ENCODE assay signal across 9 mouse cellular contexts in the genomic region with DNA sequence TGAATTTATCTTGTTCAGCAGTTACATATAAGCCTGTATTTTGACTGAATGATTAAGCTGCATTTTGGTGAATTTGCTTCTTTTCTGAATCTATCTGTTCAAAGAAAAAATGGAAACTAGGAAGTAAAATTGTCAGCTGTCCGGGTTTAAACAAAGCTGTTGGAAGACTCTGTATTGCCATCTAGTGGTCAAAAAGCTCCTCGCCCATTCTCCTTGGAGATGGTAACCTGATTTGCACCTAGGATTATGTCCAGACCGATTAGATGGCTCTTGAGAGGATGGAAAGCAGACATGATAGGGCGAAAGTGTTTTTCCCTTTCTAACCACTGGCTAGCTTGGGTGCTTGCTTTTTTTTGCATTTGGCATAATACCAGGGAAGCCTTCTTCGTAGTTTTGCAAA. TPM values are rescaled to one million over a fixed set of nuclear protein-coding genes. Genes with fewer than 3 reads are reported as not detected.
DNase-seq lines count a peak whose midpoint lies in the region; ATAC-seq and TF ChIP-seq lines count a peak whose summit lies in the region.
"Had no signal": no experiment of that assay in that cellular context is flagged by ENCODE, and none has a peak within 500 bp of the region (broad histone marks: within the 10 kb centered on the region; RNA-seq: fewer than 3 reads in every experiment).

No protein-coding gene starts in this region.

- H3K4me1 ChIP-seq in liver, adult 2 months (ENCODE audit: control insufficient read depth, insufficient read depth, low read length), result no peaks in the 10 kb centered on the region; the same call in 1 of the 2 replicates
- H3K4me1 ChIP-seq in liver, embryonic 12.5 days, result no peaks in the 10 kb centered on the region
- H3K4me1 ChIP-seq in midbrain, embryonic 15.5 days, result no peaks in the 10 kb centered on the region
- H3K4me1 ChIP-seq: embryonic facial prominence, embryonic 13.5 days had no signal

- H3K4me2 ChIP-seq in liver, embryonic 12.5 days, result no peak overlapping the region
- no peak overlapping the region for H3K4me2 ChIP-seq in midbrain, embryonic 15.5 days
- H3K4me2 ChIP-seq: embryonic facial prominence, embryonic 13.5 days had no signal

- H3K79me2 ChIP-seq in liver, adult 2 months (ENCODE audit: control insufficient read depth, insufficient read depth, low read length), result no peaks in the 10 kb centered on the region

- 21% methylated on average over 5 of the region's 5 CpGs for WGBS in liver, adult 2 months
- 25% methylated on average over 5 of the region's 5 CpGs for WGBS in liver, embryonic 12.5 days (ENCODE audit: insufficient replicate concordance)
- whole genome bisulfite sequencing in midbrain, embryonic 15.5 days, result 34% methylated on average over 5 of the region's 5 CpGs

- intact Hi-C loops in heart, postnatal 14 days (cut with DNase I), result loop anchor here (5.0 to 10.0 kb wide), 3 partner anchors 175 to 1547 kb away; a partner anchor contains a TSS
- intact Hi-C loops in left cerebral cortex, adult 2 months (cut with DNase I), result loop anchor here (10.0 kb wide), 2 partner anchors 157 to 187 kb away; no protein-coding TSS in a partner anchor

- TF ChIP-seq CTCF in liver, adult 2 months (IDR thresholded peaks at IDR 0.05; ENCODE audit: low read depth, low read length), result peak; percentile 35; the same call in 1 of the 2 replicates
- peak; percentile 82 for TF ChIP-seq CTCF in left cerebral cortex, adult 2 months (IDR thresholded peaks at IDR 0.05)

- no peaks in the 10 kb centered on the region for H3K9me3 ChIP-seq in liver, embryonic 12.5 days (replicated peaks)
- H3K9me3 ChIP-seq in midbrain, embryonic 15.5 days, result no peaks in the 10 kb centered on the region
- H3K9me3 ChIP-seq: embryonic facial prominence, embryonic 13.5 days had no signal

- no peak for TF ChIP-seq POLR2A in liver, adult 2 months (IDR thresholded peaks at IDR 0.05; ENCODE audit: extremely low read depth, insufficient read depth, low read length)

- no peak overlapping the region for H3K4me3 ChIP-seq in liver, adult 2 months (ENCODE audit: insufficient read depth, low read depth, low read length)
- no peak overlapping the region for H3K4me3 ChIP-seq in liver, embryonic 12.5 days
- H3K4me3 ChIP-seq in left cerebral cortex, adult 2 months, result no peak overlapping the region
- no peak overlapping the region for H3K4me3 ChIP-seq in midbrain, embryonic 15.5 days
- H3K4me3 ChIP-seq: embryonic facial prominence, embryonic 13.5 days had no signal

- no peak overlapping the region for H3K27ac ChIP-seq in liver, adult 2 months (replicated peaks; ENCODE audit: insufficient read depth, low read depth, low read length)
- H3K27ac ChIP-seq in liver, embryonic 12.5 days, result no peak overlapping the region
- H3K27ac ChIP-seq in left cerebral cortex, adult 2 months, result no peak overlapping the region; the same call in 1 of the 2 replicates
- no peak overlapping the region for H3K27ac ChIP-seq in midbrain, embryonic 15.5 days
- H3K27ac ChIP-seq: embryonic facial prominence, embryonic 13.5 days had no signal

- DNase-seq in liver, adult 2 months (ENCODE audit: extremely low read depth, low read depth, low spot score), result peak; percentile 59
- DNase-seq in adrenal gland, adult 2 months, result peak; percentile 32
- DNase-seq in embryo, embryonic 11 days, result peak; percentile 72
- peak; percentile 39 to 64 for DNase-seq in heart, postnatal 14 days
- DNase-seq in left cerebral cortex, adult 2 months (ENCODE audit: extremely low spot score in 1 of 2, low spot score in 2 of 2), result peak; percentile 48 to 63

- ATAC-seq in liver, embryonic 12.5 days, result no peak
- ATAC-seq in midbrain, embryonic 15.5 days (replicated peaks), result 0 out of 2 replicates have a peak, but pooled peaks have one; percentile 58
- ATAC-seq in monocyte, adult 5-6 weeks (replicated peaks; ENCODE audit: insufficient number of reproducible peaks, low FRiP score, low TSS enrichment, poor library complexity, severe bottlenecking), result no peak

- H3K9ac ChIP-seq in liver, adult 2 months (ENCODE audit: low read depth, low read length), result no peak overlapping the region
- no peak overlapping the region for H3K9ac ChIP-seq in liver, embryonic 12.5 days
- no peak overlapping the region for H3K9ac ChIP-seq in midbrain, embryonic 15.5 days
- H3K9ac ChIP-seq: embryonic facial prominence, embryonic 13.5 days had no signal

- no peaks in the 10 kb centered on the region for H3K36me3 ChIP-seq in liver, adult 2 months (ENCODE audit: control insufficient read depth, insufficient read depth, low read length)
- no peaks in the 10 kb centered on the region for H3K36me3 ChIP-seq in liver, embryonic 12.5 days
- no peaks in the 10 kb centered on the region for H3K36me3 ChIP-seq in midbrain, embryonic 15.5 days (replicated peaks)
- H3K36me3 ChIP-seq: embryonic facial prominence, embryonic 13.5 days had no signal

- no peaks in the 10 kb centered on the region for H3K27me3 ChIP-seq in liver, adult 2 months (ENCODE audit: control insufficient read depth, insufficient read depth, low read length)
- H3K27me3 ChIP-seq in liver, embryonic 12.5 days (replicated peaks), result no peaks in the 10 kb centered on the region
- no peaks in the 10 kb centered on the region for H3K27me3 ChIP-seq in midbrain, embryonic 15.5 days (replicated peaks)
- H3K27me3 ChIP-seq: embryonic facial prominence, embryonic 13.5 days had no signal

RNA-seq across cellular contexts. Expression of a gene that starts 19.1 kb away (rescaled TPM):
- 0.07 and 0.28 TPM in 2 replicates for total RNA-seq in liver, adult 2 months (2014; rRNA removed)
- not detected in 2 replicates for polyA plus RNA-seq in liver, adult 2 months (2012; rRNA removed)
- not detected in 2 replicates for polyA plus RNA-seq in liver, embryonic 12.5 days (2016; fragmentation: Nextera tagmentation; extraction: Ambion mirVana)
- total RNA-seq in adrenal gland, adult 2 months (2021), result 1 to 10 TPM in 1 of 2 experiments, under 1 TPM in 1; 0.63 to 1.0 TPM
- 1.7 and 2.2 TPM in 2 replicates for polyA plus RNA-seq in adrenal gland, adult 2 months (2012; rRNA removed)
- total RNA-seq in heart, postnatal 14 days (2021), result 1 to 10 TPM; 9.0 to 9.7 TPM
- total RNA-seq in left cerebral cortex, adult 2 months (2021), result 1 to 10 TPM in 1 of 2 experiments, under 1 TPM in 1; 0.77 to 1.5 TPM
- 0.66 and 0.92 TPM in 2 replicates for polyA plus RNA-seq in midbrain, embryonic 15.5 days (2015; fragmentation: Nextera tagmentation; extraction: Ambion mirVana)
- total RNA-seq in monocyte, adult 5-6 weeks (2017), result not detected in 3 replicates
